Mouse (Mus musculus) MEL (cell line): Measurements from ENCODE around the gene Wfikkn2. TPM values are rescaled to one million over a fixed set of nuclear protein-coding genes. Genes with fewer than 3 reads are reported as not detected.

Experiments
- CHD2 ChIP-seq: IDR thresholded peaks from 2 replicates; pipeline ENCODE4 v1.6.1; 2011; ENCODE audit warnings: low read length, improper control_type of control experiment
- CTCF ChIP-seq, 3 experiments: IDR thresholded peaks in 2 of 3; conservative IDR thresholded peaks in 1 of 3; 2 replicates each; pipeline ENCODE4 v1.5.1; 2011 to 2012; ENCODE audit warnings: low read length in 3 of 3, low read depth in 2 of 3, mild to moderate bottlenecking in 2 of 3, improper control_type of control experiment in 1 of 3, inconsistent platforms in 1 of 3, mixed read lengths in 1 of 3, moderate library complexity in 1 of 3; ENCODE audit not compliant: control insufficient read depth in 1 of 3, insufficient read depth in 1 of 3, poor library complexity in 1 of 3, severe bottlenecking in 1 of 3
- E2F4 ChIP-seq: IDR thresholded peaks from 2 replicates; pipeline ENCODE4 v1.6.1; 2011; ENCODE audit warnings: low read depth, low read length, improper control_type of control experiment, borderline replicate concordance
- ELF1 ChIP-seq: IDR thresholded peaks from 2 replicates; pipeline ENCODE4 v1.6.1; 2014; ENCODE audit warnings: low read depth, mild to moderate bottlenecking, inconsistent platforms, low read length, improper control_type of control experiment, moderate library complexity
- GATA1 ChIP-seq: IDR thresholded peaks from 2 replicates; pipeline ENCODE4 v1.6.1; 2011; ENCODE audit warnings: low read depth, low read length, improper control_type of control experiment
- HCFC1 ChIP-seq: IDR thresholded peaks from 2 replicates; pipeline ENCODE4 v1.6.1; 2012; ENCODE audit warnings: low read depth, mild to moderate bottlenecking, inconsistent platforms, low read length, improper control_type of control experiment, moderate library complexity
- JUND ChIP-seq: IDR thresholded peaks from 2 replicates; pipeline ENCODE4 v1.6.1; 2011; ENCODE audit warnings: low read depth, mild to moderate bottlenecking, improper control_type of control experiment, low read length
- MAZ ChIP-seq: IDR thresholded peaks from 2 replicates; pipeline ENCODE4 v1.6.1; 2012; ENCODE audit warnings: low read depth, mild to moderate bottlenecking, inconsistent platforms, low read length, improper control_type of control experiment
- MEF2A ChIP-seq: IDR thresholded peaks from 2 replicates; pipeline ENCODE4 v1.6.1; 2014; ENCODE audit warnings: low read depth, mild to moderate bottlenecking, inconsistent platforms, low read length, improper control_type of control experiment; ENCODE audit not compliant: poor library complexity, insufficient replicate concordance, severe bottlenecking; ENCODE audit errors: extremely low read depth
- MXI1 ChIP-seq: IDR thresholded peaks from 2 replicates; pipeline ENCODE4 v1.6.1; 2011; ENCODE audit warnings: mild to moderate bottlenecking, low read depth, low read length, improper control_type of control experiment
- MYB ChIP-seq: IDR thresholded peaks from 2 replicates; pipeline ENCODE4 v1.6.1; 2011; ENCODE audit warnings: mild to moderate bottlenecking, low read depth, low read length, improper control_type of control experiment
- MYC ChIP-seq: IDR thresholded peaks from 2 replicates; pipeline ENCODE4 v1.6.1; 2011; ENCODE audit warnings: low read depth, mild to moderate bottlenecking, low read length, improper control_type of control experiment, moderate library complexity
- NELFE ChIP-seq: IDR thresholded peaks from 2 replicates; pipeline ENCODE4 v1.6.1; 2011; ENCODE audit warnings: low read depth, low read length, improper control_type of control experiment
- POLR2A ChIP-seq, 2 experiments: IDR thresholded peaks; 2 replicates each; pipeline ENCODE4 v1.6.1; 2011 to 2012; ENCODE audit warnings: low read length in 2 of 2, mild to moderate bottlenecking in 2 of 2, control low read depth in 1 of 2, improper control_type of control experiment in 1 of 2, low read depth in 1 of 2, moderate library complexity in 1 of 2; ENCODE audit not compliant: control insufficient read depth in 1 of 2, insufficient read depth in 1 of 2, poor library complexity in 1 of 2
- POLR2AphosphoS2 ChIP-seq: IDR thresholded peaks from 2 replicates; pipeline ENCODE4 v1.6.1; 2011; ENCODE audit warnings: low read length, improper control_type of control experiment
- POLR2AphosphoS5 ChIP-seq: IDR thresholded peaks from 2 replicates; pipeline ENCODE4 v1.6.1; 2012; ENCODE audit warnings: low read depth, borderline replicate concordance, mild to moderate bottlenecking, inconsistent platforms, low read length, moderate library complexity, mixed read lengths
- SMC3 ChIP-seq: IDR thresholded peaks from 2 replicates; pipeline ENCODE4 v1.6.1; 2011; ENCODE audit warnings: low read depth, low read length, improper control_type of control experiment
- TBP ChIP-seq: IDR thresholded peaks from 2 replicates; pipeline ENCODE4 v1.8.0; 2011; ENCODE audit warnings: low read depth, low read length, improper control_type of control experiment
- UBTF ChIP-seq: IDR thresholded peaks from 2 replicates; pipeline ENCODE4 v1.6.1; 2012; ENCODE audit warnings: low read depth, mild to moderate bottlenecking, inconsistent platforms, low read length, improper control_type of control experiment, moderate library complexity, borderline replicate concordance; ENCODE audit not compliant: insufficient read depth
- USF2 ChIP-seq, 2 experiments: IDR thresholded peaks; 2 replicates each; pipeline ENCODE4 v1.6.1; 2011 to 2012; ENCODE audit warnings: improper control_type of control experiment in 2 of 2, low read length in 2 of 2, borderline replicate concordance in 1 of 2, inconsistent platforms in 1 of 2, low read depth in 1 of 2, mild to moderate bottlenecking in 1 of 2; ENCODE audit not compliant: insufficient read depth in 1 of 2
- ZC3H11A ChIP-seq: IDR thresholded peaks from 2 replicates; pipeline ENCODE4 v1.6.1; 2012; ENCODE audit warnings: low read depth, mild to moderate bottlenecking, inconsistent platforms, low read length, improper control_type of control experiment
- ZKSCAN1 ChIP-seq: IDR thresholded peaks from 2 replicates; pipeline ENCODE4 v1.6.1; 2012; ENCODE audit warnings: low read depth, mild to moderate bottlenecking, inconsistent platforms, low read length, improper control_type of control experiment, moderate library complexity
- ZMIZ1 ChIP-seq: IDR thresholded peaks from 2 replicates; pipeline ENCODE4 v1.6.1; 2012; ENCODE audit warnings: low read depth, mild to moderate bottlenecking, inconsistent platforms, low read length, improper control_type of control experiment, moderate library complexity
- polyA plus RNA-seq, 2 experiments: library from polyadenylated mRNA; stranded (reverse) in 1 of 2; unstranded in 1 of 2; fragments of >175 nt in 1 of 2; fragments of >200 nt in 1 of 2; gene quantifications; 2 replicates each; pipeline versions ENCODE4 v1.2.1 to v1.2.4; 2012; ENCODE audit warnings: low replicate concordance in 2 of 2, low read depth in 1 of 2; ENCODE audit not compliant: insufficient read length in 2 of 2, insufficient read depth in 1 of 2, missing spikeins in 1 of 2
- total RNA-seq: library from RNA; depleted of rRNA; stranded (reverse); fragments of 300-350 nt; gene quantifications from 2 replicates; pipeline ENCODE4 v1.2.3, GENCODE M21; 2012

Wfikkn2 gene
- total and polyA plus RNA-seq, 3 experiments: not detected

- TF ChIP-seq JUND (no peak), MYC (no peak), MEF2A (peak; percentile 92), POLR2AphosphoS2 (0 out of 2 replicates have a peak, but pooled peaks have one; percentile 60), MAZ (peak; percentile 93), ZC3H11A (no peak), ZMIZ1 (peak; percentile 61; the same call in 1 of the 2 replicates), E2F4 (peak; percentile 55; the same call in 1 of the 2 replicates), USF2 (IDR thresholded peaks at IDR 0.05; ENCODE audit: borderline replicate concordance in 1 of 2, insufficient read depth in 1 of 2, low read depth in 1 of 2, low read length in 2 of 2) (no peak), NELFE (peak; percentile 72), ELF1 (peak; percentile 67), POLR2A (IDR thresholded peaks at IDR 0.05; ENCODE audit: control insufficient read depth in 1 of 2, insufficient read depth in 1 of 2, low read depth in 1 of 2, low read length in 2 of 2, poor library complexity in 1 of 2) (peak; percentile 44 to 81; a peak in 3 of 4 replicates), TBP (peak; percentile 57), CHD2 (peak; percentile 84), UBTF (no peak), MYB (peak; percentile 81), GATA1 (no peak), SMC3 (no peak), POLR2AphosphoS5 (0 out of 2 replicates have a peak, but pooled peaks have one; percentile 31), MXI1 (peak; percentile 74), HCFC1 (0 out of 2 replicates have a peak, but pooled peaks have one; percentile 29), CTCF (IDR thresholded peaks at IDR 0.05 in 2 of 3, conservative IDR thresholded peaks at IDR 0.05 in 1 of 3; ENCODE audit: control insufficient read depth in 1 of 3, insufficient read depth in 1 of 3, low read depth in 2 of 3, low read length in 3 of 3, poor library complexity in 1 of 3, severe bottlenecking in 1 of 3) (no peak), ZKSCAN1 (no peak)
Observed at GRCm38 (mm10) chr11:94210191-94211086, 35.4 kb downstream of the Wfikkn2 start (continued).
